Mouse (Mus musculus) heart, adult 2 months (tissue): ENCODE data around the gene Nsrp1. TPM values are rescaled to one million over a fixed set of nuclear protein-coding genes. Genes with fewer than 3 reads are reported as not detected.
"Not testable (repeated sequence)": the region's sequence is repeated elsewhere in the genome, so short reads cannot be mapped to it uniquely, and the experiment has no call there.

Experiments
- DNase-seq, 2 experiments: peaks; one replicate each; pipeline ENCODE4 v3.0.0; 2021
- H3K27ac ChIP-seq: fragments of 200-600 bp; 2 replicates; pipeline ENCODE4 v1.8.1; 2022
- H3K27me3 ChIP-seq: fragments of 200-500 bp; 2 replicates; pipeline ENCODE4 v1.6.1; 2012; ENCODE audit warnings: mild to moderate bottlenecking, low read length, inconsistent platforms, mixed read lengths; ENCODE audit not compliant: control insufficient read depth, insufficient read depth
- H3K36me3 ChIP-seq: fragments of 200-500 bp; 2 replicates; pipeline ENCODE4 v1.6.1; 2012; ENCODE audit warnings: low read length, inconsistent platforms; ENCODE audit not compliant: control insufficient read depth, insufficient read depth
- H3K4me1 ChIP-seq: fragments of 200-500 bp; 2 replicates; pipeline ENCODE4 v1.6.1; 2011; ENCODE audit warnings: low read length; ENCODE audit not compliant: control insufficient read depth, insufficient read depth
- H3K4me3 ChIP-seq: fragments of 200-600 bp; 2 replicates; pipeline ENCODE4 v1.8.1; 2022
- H3K79me2 ChIP-seq: fragments of 200-500 bp; replicated peaks from 2 replicates; pipeline ENCODE4 v1.6.1; 2012; ENCODE audit warnings: mild to moderate bottlenecking, inconsistent platforms, low read length, moderate library complexity, mixed read lengths; ENCODE audit not compliant: control insufficient read depth, insufficient read depth
- H3K9ac ChIP-seq: fragments of 200-500 bp; 2 replicates; pipeline ENCODE4 v1.6.1; 2012; ENCODE audit warnings: low read depth, mild to moderate bottlenecking, control low read depth, inconsistent platforms, low read length, mixed read lengths
- CTCF ChIP-seq: fragments of 200-600 bp; IDR thresholded peaks from 2 replicates; pipeline ENCODE4 v1.8.1; 2022; ENCODE audit warnings: antibody characterized with exemption, mild to moderate bottlenecking, moderate library complexity
- EP300 ChIP-seq: fragments of 200-500 bp; IDR thresholded peaks from 2 replicates; pipeline ENCODE4 v1.6.1; 2011; ENCODE audit warnings: low read depth, low read length, control low read depth; ENCODE audit not compliant: insufficient read depth
- POLR2A ChIP-seq: fragments of 200-500 bp; IDR thresholded peaks from 2 replicates; pipeline ENCODE4 v1.6.1; 2011; ENCODE audit warnings: mild to moderate bottlenecking, low read depth, low read length, control low read depth; ENCODE audit not compliant: insufficient read depth
- WGBS: fragments of 180-500 bp; shearing (Covaris S2); methylation state at CpG from one replicate; pipeline ENCODE4 v1.1.7; 2018; 5-methylcytosine and 5-hydroxymethylcytosine counted together
- intact Hi-C: fragments of 180-260 bp; cut with DNase I; formaldehyde crosslinking; loops from one replicate; pipeline ENCODE4 v1.15.1; 2025
- long read RNA-seq: library from polyadenylated mRNA; stranded (forward); transcript quantifications from one replicate; pipeline ENCODE4 v2.0.0, GENCODE M21; 2021
- polyA plus RNA-seq: library from polyadenylated mRNA; depleted of rRNA; stranded (reverse); fragments of >200 nt; gene quantifications from 2 replicates; pipeline ENCODE4 v1.2.3, GENCODE M21; 2012; rRNA removed
- total RNA-seq, 2 experiments: library from RNA; stranded (reverse); gene quantifications; 2 replicates each; pipeline ENCODE4 v1.2.3; 2021

The Nsrp1 gene
- total RNA-seq: 10 to 100 TPM in 1 of 2 experiments, 1 to 10 TPM in 1; 7.1 to 11.8 TPM
- 1.1 and 2.1 TPM in 2 replicates for polyA plus RNA-seq
- long read RNA-seq, transcript Nsrp1-201 (7 exons, 3,114 nt): major isoform, 16 of 16 reads
- long read RNA-seq, partial matches to known transcripts: 0 of 16 reads
- long read RNA-seq, other reads (novel, unspliced or antisense): 0 of 16 reads

- peak; percentile 94 for DNase-seq
- TF ChIP-seq POLR2A (peak; percentile 99), CTCF (no peak), EP300 (peak; percentile 33; the same call in 1 of the 2 replicates)
- H3K27ac ChIP-seq: peak within 1 kb of the TSS; percentile 80
- H3K9ac ChIP-seq: peak within 1 kb of the TSS; percentile 68
- peak within 1 kb of the TSS; percentile 66 for H3K4me3 ChIP-seq
- peaks cover 3% of the 10 kb centered on the region for H3K79me2 ChIP-seq
- WGBS: 3% methylated on average over 48 of the region's 48 CpGs
- intact Hi-C loops: no loop called here
- H3K27me3 ChIP-seq: no peaks in the 10 kb centered on the region
- no peaks in the 10 kb centered on the region; the same call in 1 of the 2 replicates for H3K36me3 ChIP-seq
- peaks cover 1% of the 10 kb centered on the region; the same call in 1 of the 2 replicates for H3K4me1 ChIP-seq
Measured at GRCm38 (mm10) chr11:77078273-77079134, at the start of gene Nsrp1. Gene Nsrp1 (minus strand): TSS chr11:77078435.

- H3K9ac ChIP-seq: no peak overlapping the region
- H3K27ac ChIP-seq: no peak overlapping the region
- intact Hi-C loops: no loop called here
- DNase-seq: no peak
- no peaks in the 10 kb centered on the region for H3K36me3 ChIP-seq
- H3K27me3 ChIP-seq: no peaks in the 10 kb centered on the region
- no peaks in the 10 kb centered on the region for H3K79me2 ChIP-seq
- WGBS: 77% methylated on average over 6 of the region's 6 CpGs
- no peak overlapping the region for H3K4me3 ChIP-seq
- no peaks in the 10 kb centered on the region for H3K4me1 ChIP-seq
- TF ChIP-seq CTCF (no peak), EP300 (no peak), POLR2A (no peak)
Measured at GRCm38 (mm10) chr11:77111141-77111540, 32.9 kb upstream of the Nsrp1 start.

GRCm38 (mm10) chr11:77108442-77108841, 30.2 kb upstream of the Nsrp1 start:
- no peaks in the 10 kb centered on the region for H3K36me3 ChIP-seq
- H3K27me3 ChIP-seq: no peaks in the 10 kb centered on the region
- H3K9ac ChIP-seq: no peak overlapping the region
- intact Hi-C loops: loop anchor here (10.0 kb wide), 1 partner anchor 516 kb away; no protein-coding TSS in a partner anchor
- TF ChIP-seq CTCF (no peak), POLR2A (no peak), EP300 (no peak)
- DNase-seq: no peak
- WGBS: 92% methylated on average over 6 of the region's 6 CpGs
- no peaks in the 10 kb centered on the region for H3K79me2 ChIP-seq
- no peak overlapping the region for H3K27ac ChIP-seq
- no peak overlapping the region for H3K4me3 ChIP-seq
- no peaks in the 10 kb centered on the region for H3K4me1 ChIP-seq

GRCm38 (mm10) chr11:77107872-77108271, 29.6 kb upstream of the Nsrp1 start:
- H3K4me3 ChIP-seq, H3K27ac ChIP-seq, H3K27me3 ChIP-seq, H3K36me3 ChIP-seq, DNase-seq, H3K9ac ChIP-seq, H3K79me2 ChIP-seq, H3K4me1 ChIP-seq: not testable (repeated sequence)
- intact Hi-C loops: loop anchor here (10.0 kb wide), 1 partner anchor 517 kb away; no protein-coding TSS in a partner anchor
- WGBS: 83% methylated on average over 12 of the region's 12 CpGs

GRCm38 (mm10) chr11:77106961-77107360, 28.7 kb upstream of the Nsrp1 start:
- no peaks in the 10 kb centered on the region for H3K79me2 ChIP-seq
- H3K4me1 ChIP-seq: no peaks in the 10 kb centered on the region
- H3K27ac ChIP-seq: no peak overlapping the region
- TF ChIP-seq EP300: no peak
- no peak for TF ChIP-seq CTCF
- TF ChIP-seq POLR2A: no peak
- 93% methylated on average over 6 of the region's 6 CpGs for WGBS
- H3K4me3 ChIP-seq: no peak overlapping the region
- DNase-seq: no peak
- H3K9ac ChIP-seq: no peak overlapping the region
- H3K27me3 ChIP-seq: no peaks in the 10 kb centered on the region
- intact Hi-C loops: loop anchor here (10.0 kb wide), 1 partner anchor 518 kb away; no protein-coding TSS in a partner anchor
- no peaks in the 10 kb centered on the region for H3K36me3 ChIP-seq
